ENCODE assay signal across 8 mouse cellular contexts in genomic region chr2:119035397-119035745, GRCm38 (mm10). TPM values are rescaled to one million over a fixed set of nuclear protein-coding genes. Genes with fewer than 3 reads are reported as not detected.
DNase-seq lines count a peak whose midpoint lies in the region; ATAC-seq and TF ChIP-seq lines count a peak whose summit lies in the region.

No protein-coding gene starts in this region.

- H3K4me2 ChIP-seq in kidney, embryonic 15.5 days, result peak overlapping the region; percentile 79
- peak overlapping the region; percentile 72 for H3K4me2 ChIP-seq in intestine, embryonic 14.5 days (ENCODE audit: low read length)
- peak overlapping the region; percentile 70 for H3K4me2 ChIP-seq in midbrain, postnatal 0 days (ENCODE audit: low read depth, low read length, poor library complexity, severe bottlenecking)

- intact Hi-C loops in left cerebral cortex, postnatal 25 days (cut with DNase I), result no loop called here

- H3K36me3 ChIP-seq in kidney, embryonic 15.5 days, result peaks cover 29% of the 10 kb centered on the region
- peaks cover 38% of the 10 kb centered on the region for H3K36me3 ChIP-seq in embryonic facial prominence, embryonic 10.5 days (replicated peaks)
- peaks cover 29% of the 10 kb centered on the region for H3K36me3 ChIP-seq in intestine, embryonic 14.5 days (ENCODE audit: control insufficient read depth, insufficient read depth, low read length)
- H3K36me3 ChIP-seq in midbrain, postnatal 0 days (ENCODE audit: insufficient read depth, low read length), result peaks cover 22% of the 10 kb centered on the region

- WGBS in kidney, embryonic 15.5 days, result 9% methylated on average over 7 of the region's 7 CpGs
- 10% methylated on average over 7 of the region's 7 CpGs for WGBS in embryonic facial prominence, embryonic 10.5 days
- 12% methylated on average over 7 of the region's 7 CpGs for WGBS in intestine, embryonic 14.5 days
- WGBS in midbrain, postnatal 0 days, result 9% methylated on average over 7 of the region's 7 CpGs

- peak overlapping the region; percentile 98 for H3K4me3 ChIP-seq in kidney, embryonic 15.5 days (replicated peaks)
- peak overlapping the region; percentile 97 for H3K4me3 ChIP-seq in embryonic facial prominence, embryonic 10.5 days
- peak overlapping the region; percentile 91 for H3K4me3 ChIP-seq in intestine, embryonic 14.5 days (ENCODE audit: low read depth, low read length)
- peak overlapping the region; percentile 94 for H3K4me3 ChIP-seq in midbrain, postnatal 0 days (ENCODE audit: low read depth, low read length)

- H3K9ac ChIP-seq in kidney, embryonic 15.5 days, result peak overlapping the region; percentile 86
- peak overlapping the region; percentile 68 for H3K9ac ChIP-seq in intestine, embryonic 14.5 days (ENCODE audit: low read length)
- H3K9ac ChIP-seq in midbrain, postnatal 0 days (replicated peaks; ENCODE audit: low read length, poor library complexity, severe bottlenecking), result peak overlapping the region; percentile 71

- no peak for DNase-seq in kidney, postnatal 10 days
- no peak for DNase-seq in embryonic facial prominence, embryonic 10.5 days (ENCODE audit: low spot score)
- no peak for DNase-seq in intestine, embryonic 14.5 days (ENCODE audit: low spot score)
- no peak for DNase-seq in midbrain, postnatal 0 days (ENCODE audit: low spot score)
- no peak for DNase-seq in frontal cortex, adult 2 months (ENCODE audit: extremely low spot score in 1 of 2, low spot score in 1 of 2)
- no peak for DNase-seq in left cerebral cortex, postnatal 25 days (ENCODE audit: low spot score in 2 of 2)
- DNase-seq in lung, postnatal 10 days, result no peak

- H3K4me1 ChIP-seq in kidney, embryonic 15.5 days, result peaks cover 12% of the 10 kb centered on the region
- peaks cover 11% of the 10 kb centered on the region for H3K4me1 ChIP-seq in embryonic facial prominence, embryonic 10.5 days
- H3K4me1 ChIP-seq in intestine, embryonic 14.5 days (replicated peaks; ENCODE audit: control insufficient read depth, insufficient read depth, low read length), result peaks cover 5% of the 10 kb centered on the region; the same call in 1 of the 2 replicates
- H3K4me1 ChIP-seq in midbrain, postnatal 0 days (ENCODE audit: insufficient read depth, low read length), result peaks cover 4% of the 10 kb centered on the region; the same call in 1 of the 2 replicates

- ATAC-seq in kidney, embryonic 15.5 days (replicated peaks; ENCODE audit: low FRiP score), result no peak
- no peak for ATAC-seq in intestine, embryonic 14.5 days (replicated peaks; ENCODE audit: low FRiP score, low TSS enrichment, low read depth)
- ATAC-seq in midbrain, postnatal 0 days (ENCODE audit: low FRiP score), result no peak

- H3K27ac ChIP-seq in kidney, embryonic 15.5 days, result peak overlapping the region; percentile 92
- H3K27ac ChIP-seq in embryonic facial prominence, embryonic 10.5 days (replicated peaks), result peak overlapping the region; percentile 92
- peak overlapping the region; percentile 81; the same call in 1 of the 2 replicates for H3K27ac ChIP-seq in intestine, embryonic 14.5 days (ENCODE audit: low read depth)
- no peak overlapping the region for H3K27ac ChIP-seq in midbrain, postnatal 0 days (ENCODE audit: low read depth, low read length)

- no peak for TF ChIP-seq CTCF in midbrain, postnatal 0 days (IDR thresholded peaks at IDR 0.05)

- H3K9me3 ChIP-seq in kidney, embryonic 15.5 days (replicated peaks), result no peaks in the 10 kb centered on the region
- no peaks in the 10 kb centered on the region for H3K9me3 ChIP-seq in embryonic facial prominence, embryonic 10.5 days
- no peaks in the 10 kb centered on the region for H3K9me3 ChIP-seq in intestine, embryonic 14.5 days (ENCODE audit: control insufficient read depth, low read length)
- H3K9me3 ChIP-seq in midbrain, postnatal 0 days (ENCODE audit: low read length), result no peaks in the 10 kb centered on the region

- H3K27me3 ChIP-seq in kidney, embryonic 15.5 days, result no peaks in the 10 kb centered on the region; the same call in 1 of the 2 replicates
- H3K27me3 ChIP-seq in embryonic facial prominence, embryonic 10.5 days (replicated peaks; ENCODE audit: low read depth, poor library complexity, severe bottlenecking), result no peaks in the 10 kb centered on the region
- no peaks in the 10 kb centered on the region for H3K27me3 ChIP-seq in intestine, embryonic 14.5 days (replicated peaks; ENCODE audit: control insufficient read depth, insufficient read depth, low read length)
- no peaks in the 10 kb centered on the region for H3K27me3 ChIP-seq in midbrain, postnatal 0 days (ENCODE audit: insufficient read depth, low read length)

RNA-seq across cellular contexts. Expression of gene Rpusd2, which starts 0.8 kb away (rescaled TPM):
- 4.2 and 4.8 TPM in 2 replicates for polyA plus RNA-seq in kidney, embryonic 15.5 days (2015; fragmentation: Nextera tagmentation; extraction: Ambion mirVana)
- 7.3 and 8.0 TPM in 2 replicates for polyA plus RNA-seq in embryonic facial prominence, embryonic 10.5 days (2016; fragmentation: Nextera tagmentation; extraction: Ambion mirVana)
- 4.7 and 4.8 TPM in 2 replicates for polyA plus RNA-seq in intestine, embryonic 14.5 days (2014; fragmentation: Nextera tagmentation; extraction: Ambion mirVana)
- total RNA-seq in midbrain, postnatal 0 days (2014; rRNA removed), result 10.1 and 10.2 TPM in 2 replicates
- 2.9 and 3.2 TPM in 2 replicates for polyA plus RNA-seq in midbrain, postnatal 0 days (2015; fragmentation: Nextera tagmentation; extraction: Ambion mirVana)
- polyA plus RNA-seq in frontal cortex, adult 2 months (2012; rRNA removed), result 4.8 and 6.2 TPM in 2 replicates
- 1 to 10 TPM; 7.6 to 7.7 TPM for total RNA-seq in left cerebral cortex, postnatal 25 days (2021)

RNA-seq across cellular contexts. Expression of gene Ccdc32, which starts 6.2 kb away (rescaled TPM):
- polyA plus RNA-seq in kidney, embryonic 15.5 days (2015; fragmentation: Nextera tagmentation; extraction: Ambion mirVana), result 21.8 and 23.3 TPM in 2 replicates
- polyA plus RNA-seq in embryonic facial prominence, embryonic 10.5 days (2016; fragmentation: Nextera tagmentation; extraction: Ambion mirVana), result 19.9 and 20.5 TPM in 2 replicates
- 20.9 and 21.0 TPM in 2 replicates for polyA plus RNA-seq in intestine, embryonic 14.5 days (2014; fragmentation: Nextera tagmentation; extraction: Ambion mirVana)
- 26.5 and 44.7 TPM in 2 replicates for total RNA-seq in midbrain, postnatal 0 days (2014; rRNA removed)
- polyA plus RNA-seq in midbrain, postnatal 0 days (2015; fragmentation: Nextera tagmentation; extraction: Ambion mirVana), result 49.4 and 51.8 TPM in 2 replicates
- 42.7 and 44.2 TPM in 2 replicates for polyA plus RNA-seq in frontal cortex, adult 2 months (2012; rRNA removed)
- 10 to 100 TPM; 50.5 to 51.0 TPM for total RNA-seq in left cerebral cortex, postnatal 25 days (2021)

RNA-seq across cellular contexts. Expression of gene Knl1, which starts 11.5 kb away (rescaled TPM):
- polyA plus RNA-seq in kidney, embryonic 15.5 days (2015; fragmentation: Nextera tagmentation; extraction: Ambion mirVana), result 52.4 and 53.7 TPM in 2 replicates
- 54.0 and 58.3 TPM in 2 replicates for polyA plus RNA-seq in embryonic facial prominence, embryonic 10.5 days (2016; fragmentation: Nextera tagmentation; extraction: Ambion mirVana)
- polyA plus RNA-seq in intestine, embryonic 14.5 days (2014; fragmentation: Nextera tagmentation; extraction: Ambion mirVana), result 40.5 and 46.5 TPM in 2 replicates
- 1.5 and 2.3 TPM in 2 replicates for total RNA-seq in midbrain, postnatal 0 days (2014; rRNA removed)
- 1.9 and 3.7 TPM in 2 replicates for polyA plus RNA-seq in midbrain, postnatal 0 days (2015; fragmentation: Nextera tagmentation; extraction: Ambion mirVana)
- 0.04 and 0.06 TPM in 2 replicates for polyA plus RNA-seq in frontal cortex, adult 2 months (2012; rRNA removed)
- under 1 TPM; 0.23 to 0.43 TPM for total RNA-seq in left cerebral cortex, postnatal 25 days (2021)
